Mouse (Mus musculus): ENCODE data around the gene Fam107b. TPM values are rescaled to one million over a fixed set of nuclear protein-coding genes. Genes with fewer than 3 reads are reported as not detected.

The Fam107b gene
- total and polyA plus RNA-seq, 3 experiments, result 3.6 to 34.1 (median 19.4) TPM

- no peak for ATAC-seq (ENCODE audit: extremely low read depth, insufficient number of reproducible peaks, low FRiP score, poor library complexity, severe bottlenecking)
- DNase-seq (ENCODE audit: low spot score), result no peak
- TF ChIP-seq GATA1 (IDR thresholded peaks at IDR 0.05; ENCODE audit: borderline replicate concordance, low read length) (no peak), POLR2AphosphoS5 (IDR thresholded peaks at IDR 0.05; ENCODE audit: insufficient replicate concordance, low read depth, low read length) (no peak)
- no peaks in the 10 kb centered on the region for H3K4me1 ChIP-seq (ENCODE audit: insufficient read depth, low read depth, low read length)
- no peaks in the 10 kb centered on the region for H3K36me3 ChIP-seq (replicated peaks)
- H3K9me3 ChIP-seq (replicated peaks), result no peaks in the 10 kb centered on the region
- no peak overlapping the region for H3K4me3 ChIP-seq (ENCODE audit: low read depth, low read length)
- no peaks in the 10 kb centered on the region for H3K27me3 ChIP-seq (ENCODE audit: insufficient read depth, low read length)
These were observed 235.5 kb downstream of the Fam107b start for GRCm38 (mm10) chr2:3805742-3806141.

GRCm38 (mm10) chr2:3810321-3810720 lies 240.0 kb downstream of the Fam107b start:
- Histone ChIP-seq H3K4me1 (ENCODE audit: insufficient read depth, low read depth, low read length) (no peaks in the 10 kb centered on the region), H3K36me3 (replicated peaks) (no peaks in the 10 kb centered on the region), H3K4me3 (ENCODE audit: low read depth, low read length) (no peak overlapping the region), H3K27me3 (ENCODE audit: insufficient read depth, low read length) (no peaks in the 10 kb centered on the region), H3K9me3 (replicated peaks) (no peaks in the 10 kb centered on the region)
- no peak for DNase-seq (ENCODE audit: low spot score)
- no peak for TF ChIP-seq CTCF (IDR thresholded peaks at IDR 0.05; ENCODE audit: low read depth, low read length)
- no peak for ATAC-seq (ENCODE audit: extremely low read depth, insufficient number of reproducible peaks, low FRiP score, poor library complexity, severe bottlenecking)

- ATAC-seq (ENCODE audit: extremely low read depth, insufficient number of reproducible peaks, low FRiP score, poor library complexity, severe bottlenecking) (no peak), DNase-seq (ENCODE audit: low spot score) (no peak)
- Histone ChIP-seq H3K4me1 (ENCODE audit: insufficient read depth, low read depth, low read length) (no peaks in the 10 kb centered on the region), H3K4me3 (ENCODE audit: low read depth, low read length) (no peak overlapping the region), H3K9me3 (replicated peaks) (no peaks in the 10 kb centered on the region), H3K36me3 (replicated peaks) (no peaks in the 10 kb centered on the region), H3K27me3 (ENCODE audit: insufficient read depth, low read length) (peaks cover 3% of the 10 kb centered on the region; the same call in 1 of the 2 replicates)
- TF ChIP-seq GATA1 (IDR thresholded peaks at IDR 0.05; ENCODE audit: borderline replicate concordance, low read length), result no peak
- no peak for TF ChIP-seq CTCF (IDR thresholded peaks at IDR 0.05; ENCODE audit: low read depth, low read length)
- TF ChIP-seq TAL1 (conservative IDR thresholded peaks at IDR 0.05; ENCODE audit: low read depth, low read length), result no peak
- TF ChIP-seq POLR2AphosphoS5 (IDR thresholded peaks at IDR 0.05; ENCODE audit: insufficient replicate concordance, low read depth, low read length), result no peak
- no peak for TF ChIP-seq GATA2 (IDR thresholded peaks at IDR 0.05; ENCODE audit: borderline replicate concordance, low read depth, low read length)
These were observed 245.9 kb downstream of the Fam107b start for GRCm38 (mm10) chr2:3816142-3816609.

- no peaks in the 10 kb centered on the region for H3K4me1 ChIP-seq (ENCODE audit: insufficient read depth, low read depth, low read length)
- H3K9me3 ChIP-seq (replicated peaks), result no peaks in the 10 kb centered on the region
- DNase-seq (ENCODE audit: low spot score), result no peak
- H3K36me3 ChIP-seq (replicated peaks), result no peaks in the 10 kb centered on the region
- peaks cover 3% of the 10 kb centered on the region; the same call in 1 of the 2 replicates for H3K27me3 ChIP-seq (ENCODE audit: insufficient read depth, low read length)
- no peak for TF ChIP-seq TAL1 (conservative IDR thresholded peaks at IDR 0.05; ENCODE audit: low read depth, low read length)
- no peak for TF ChIP-seq CTCF (IDR thresholded peaks at IDR 0.05; ENCODE audit: low read depth, low read length)
- TF ChIP-seq POLR2AphosphoS5 (IDR thresholded peaks at IDR 0.05; ENCODE audit: insufficient replicate concordance, low read depth, low read length), result no peak
- TF ChIP-seq GATA1 (IDR thresholded peaks at IDR 0.05; ENCODE audit: borderline replicate concordance, low read length), result no peak
- no peak for TF ChIP-seq GATA2 (IDR thresholded peaks at IDR 0.05; ENCODE audit: borderline replicate concordance, low read depth, low read length)
- H3K4me3 ChIP-seq (ENCODE audit: low read depth, low read length), result no peak overlapping the region
- ATAC-seq (ENCODE audit: extremely low read depth, insufficient number of reproducible peaks, low FRiP score, poor library complexity, severe bottlenecking), result no peak
These were observed 247.3 kb downstream of the Fam107b start for GRCm38 (mm10) chr2:3817626-3818025.

GRCm38 (mm10) chr2:3822483-3823455 lies 252.5 kb downstream of the Fam107b start:
- DNase-seq (ENCODE audit: low spot score) (no peak), ATAC-seq (ENCODE audit: extremely low read depth, insufficient number of reproducible peaks, low FRiP score, poor library complexity, severe bottlenecking) (no peak)
- no peak overlapping the region for H3K4me3 ChIP-seq (ENCODE audit: low read depth, low read length)
- H3K36me3 ChIP-seq (replicated peaks), result no peaks in the 10 kb centered on the region
- no peaks in the 10 kb centered on the region for H3K4me1 ChIP-seq (ENCODE audit: insufficient read depth, low read depth, low read length)
- H3K9me3 ChIP-seq (replicated peaks), result no peaks in the 10 kb centered on the region
- TF ChIP-seq GATA1 (IDR thresholded peaks at IDR 0.05; ENCODE audit: borderline replicate concordance, low read length) (no peak), POLR2AphosphoS5 (IDR thresholded peaks at IDR 0.05; ENCODE audit: insufficient replicate concordance, low read depth, low read length) (no peak), GATA2 (IDR thresholded peaks at IDR 0.05; ENCODE audit: borderline replicate concordance, low read depth, low read length) (no peak), TAL1 (conservative IDR thresholded peaks at IDR 0.05; ENCODE audit: low read depth, low read length) (no peak), CTCF (IDR thresholded peaks at IDR 0.05; ENCODE audit: low read depth, low read length) (no peak)
- peaks cover 3% of the 10 kb centered on the region; the same call in 1 of the 2 replicates for H3K27me3 ChIP-seq (ENCODE audit: insufficient read depth, low read length)

Other genes with a start within 250 kb of the Fam107b start
- gene Rpp38, start 237.8 kb upstream of the Fam107b start, total RNA-seq (2014; fragmentation: Nextera tagmentation), result 50.0 and 55.7 TPM in 2 replicates
- 19.1 and 22.9 TPM in 2 replicates for gene Rpp38, start 237.8 kb upstream of the Fam107b start, total RNA-seq (2017)
- gene Rpp38, start 237.8 kb upstream of the Fam107b start, polyA plus RNA-seq (2012), result 1.3 and 2.6 TPM in 2 replicates
- not detected in 2 replicates for gene Acbd7, start 234.3 kb upstream of the Fam107b start, total RNA-seq (2014; fragmentation: Nextera tagmentation)
- 0.33 and 0.87 TPM in 2 replicates for gene Acbd7, start 234.3 kb upstream of the Fam107b start, total RNA-seq (2017)
- gene Acbd7, start 234.3 kb upstream of the Fam107b start, polyA plus RNA-seq (2012), result not detected in 2 replicates
- not detected in 2 replicates for gene Olah, start 173.3 kb upstream of the Fam107b start, total RNA-seq (2014; fragmentation: Nextera tagmentation)
- 0.06 and 0.27 TPM in 2 replicates for gene Olah, start 173.3 kb upstream of the Fam107b start, total RNA-seq (2017)
- gene Olah, start 173.3 kb upstream of the Fam107b start, polyA plus RNA-seq (2012), result not detected in 2 replicates
- gene Meig1, start 147.8 kb upstream of the Fam107b start, total RNA-seq (2014; fragmentation: Nextera tagmentation), result not detected in 2 replicates
- not detected in 2 replicates for gene Meig1, start 147.8 kb upstream of the Fam107b start, total RNA-seq (2017)
- not detected in 2 replicates for gene Meig1, start 147.8 kb upstream of the Fam107b start, polyA plus RNA-seq (2012)
- 53.8 and 55.7 TPM in 2 replicates for gene Dclre1c, start 146.4 kb upstream of the Fam107b start, total RNA-seq (2014; fragmentation: Nextera tagmentation)
- gene Dclre1c, start 146.4 kb upstream of the Fam107b start, total RNA-seq (2017), result 14.4 and 16.8 TPM in 2 replicates
- 0.90 and 1.6 TPM in 2 replicates for gene Dclre1c, start 146.4 kb upstream of the Fam107b start, polyA plus RNA-seq (2012)
- 25.7 and 31.6 TPM in 2 replicates for gene Suv39h2, start 95.5 kb upstream of the Fam107b start, total RNA-seq (2014; fragmentation: Nextera tagmentation)
- 13.9 and 19.1 TPM in 2 replicates for gene Suv39h2, start 95.5 kb upstream of the Fam107b start, total RNA-seq (2017)
- gene Suv39h2, start 95.5 kb upstream of the Fam107b start, polyA plus RNA-seq (2012), result 6.2 and 7.6 TPM in 2 replicates
- gene Gm45902, start 57.7 kb upstream of the Fam107b start, total RNA-seq (2014; fragmentation: Nextera tagmentation), result 9.4 and 9.6 TPM in 2 replicates
- 13.6 and 14.4 TPM in 2 replicates for gene Gm45902, start 57.7 kb upstream of the Fam107b start, total RNA-seq (2017)
- gene Gm45902, start 57.7 kb upstream of the Fam107b start, polyA plus RNA-seq (2012), result 2.0 and 2.5 TPM in 2 replicates
- gene Hspa14, start 57.7 kb upstream of the Fam107b start, total RNA-seq (2014; fragmentation: Nextera tagmentation), result 76.4 TPM in 2 replicates
- 212 and 220 TPM in 2 replicates for gene Hspa14, start 57.7 kb upstream of the Fam107b start, total RNA-seq (2017)
- gene Hspa14, start 57.7 kb upstream of the Fam107b start, polyA plus RNA-seq (2012), result 7.4 and 10.6 TPM in 2 replicates
- gene Cdnf, start 57.5 kb upstream of the Fam107b start, total RNA-seq (2014; fragmentation: Nextera tagmentation), result 1.3 and 1.6 TPM in 2 replicates
- 0.29 and 0.49 TPM in 2 replicates for gene Cdnf, start 57.5 kb upstream of the Fam107b start, total RNA-seq (2017)
- 0.07 and 0.17 TPM in 2 replicates for gene Cdnf, start 57.5 kb upstream of the Fam107b start, polyA plus RNA-seq (2012)